In genomic region chr14:40885225-40885624, GRCm38 (mm10) we compare ENCODE assay signal across 11 mouse cellular contexts. TPM values are rescaled to one million over a fixed set of nuclear protein-coding genes. Genes with fewer than 3 reads are reported as not detected.
A peak's percentile ranks its signal among the peaks of the same experiment; 100 is the strongest.
DNase-seq lines count a peak whose midpoint lies in the region; ATAC-seq and TF ChIP-seq lines count a peak whose summit lies in the region.
"Had no signal": no experiment of that assay in that cellular context is flagged by ENCODE, and none has a peak within 500 bp of the region (broad histone marks: within the 10 kb centered on the region; RNA-seq: fewer than 3 reads in every experiment).

No protein-coding gene starts in this region.

- H3K27ac ChIP-seq in embryonic facial prominence, embryonic 11.5 days (replicated peaks; ENCODE audit: low read depth, low read length), result no peak overlapping the region
- no peak overlapping the region for H3K27ac ChIP-seq in embryonic facial prominence, embryonic 10.5 days (replicated peaks)
- H3K27ac ChIP-seq in kidney, embryonic 15.5 days, result no peak overlapping the region
- H3K27ac ChIP-seq in kidney, adult 2 months (ENCODE audit: insufficient read depth, low read depth, low read length), result no peak overlapping the region
- H3K27ac ChIP-seq: neural tube, embryonic 12.5 days had no signal

- no peaks in the 10 kb centered on the region for H3K4me1 ChIP-seq in embryonic facial prominence, embryonic 11.5 days (ENCODE audit: control insufficient read depth, insufficient read depth, low read length)
- peaks cover 8% of the 10 kb centered on the region for H3K4me1 ChIP-seq in embryonic facial prominence, embryonic 10.5 days
- peaks cover 4% of the 10 kb centered on the region; the same call in 1 of the 2 replicates for H3K4me1 ChIP-seq in kidney, embryonic 15.5 days
- H3K4me1 ChIP-seq in kidney, adult 2 months (ENCODE audit: control insufficient read depth, insufficient read depth, low read length), result no peaks in the 10 kb centered on the region
- H3K4me1 ChIP-seq: neural tube, embryonic 12.5 days had no signal

- no peak for ATAC-seq in embryonic facial prominence, embryonic 11.5 days (replicated peaks; ENCODE audit: insufficient number of reproducible peaks, low FRiP score, low TSS enrichment, low read depth)
- peak; percentile 77 for ATAC-seq in kidney, embryonic 15.5 days (replicated peaks; ENCODE audit: low FRiP score)
- ATAC-seq: forebrain, embryonic 16.5 days had no signal

- no peak for TF ChIP-seq POLR2A in kidney, adult 2 months (IDR thresholded peaks at IDR 0.05; ENCODE audit: low read depth, low read length)

- H3K9ac ChIP-seq in embryonic facial prominence, embryonic 11.5 days (replicated peaks; ENCODE audit: low read length), result no peak overlapping the region
- no peak overlapping the region for H3K9ac ChIP-seq in kidney, embryonic 15.5 days
- H3K9ac ChIP-seq: neural tube, embryonic 12.5 days had no signal

- no peak overlapping the region for H3K4me2 ChIP-seq in embryonic facial prominence, embryonic 11.5 days (ENCODE audit: low read depth, low read length)
- H3K4me2 ChIP-seq in kidney, embryonic 15.5 days, result no peak overlapping the region
- H3K4me2 ChIP-seq: neural tube, embryonic 12.5 days had no signal

- no peak overlapping the region for H3K4me3 ChIP-seq in embryonic facial prominence, embryonic 11.5 days (ENCODE audit: low read depth, low read length)
- no peak overlapping the region for H3K4me3 ChIP-seq in embryonic facial prominence, embryonic 10.5 days
- no peak overlapping the region for H3K4me3 ChIP-seq in kidney, embryonic 15.5 days (replicated peaks)
- no peak overlapping the region for H3K4me3 ChIP-seq in kidney, adult 2 months (ENCODE audit: insufficient read depth, low read depth, low read length)
- H3K4me3 ChIP-seq: neural tube, embryonic 12.5 days had no signal

- DNase-seq in embryonic facial prominence, embryonic 11.5 days (ENCODE audit: low spot score), result peak; percentile 26
- no peak for DNase-seq in embryonic facial prominence, embryonic 10.5 days (ENCODE audit: low spot score)
- DNase-seq in kidney, adult 8-10 months, result no peak
- peak; percentile 47 for DNase-seq in embryo, embryonic 11 days
- peak; percentile 39 for DNase-seq in lung, postnatal 25 days (ENCODE audit: low spot score)
- DNase-seq in cerebellum, adult 8-10 months, result no peak
- DNase-seq in kidney, adult 2 months, result no peak
- DNase-seq: cerebellum, adult 2 months had no signal

- H3K27me3 ChIP-seq in embryonic facial prominence, embryonic 11.5 days (ENCODE audit: control insufficient read depth, insufficient read depth, low read length), result no peaks in the 10 kb centered on the region
- H3K27me3 ChIP-seq in embryonic facial prominence, embryonic 10.5 days (replicated peaks; ENCODE audit: low read depth, poor library complexity, severe bottlenecking), result no peaks in the 10 kb centered on the region
- no peaks in the 10 kb centered on the region for H3K27me3 ChIP-seq in kidney, embryonic 15.5 days
- H3K27me3 ChIP-seq in kidney, adult 2 months (replicated peaks; ENCODE audit: control insufficient read depth, insufficient read depth, low read length), result no peaks in the 10 kb centered on the region
- H3K27me3 ChIP-seq: neural tube, embryonic 12.5 days had no signal

- H3K36me3 ChIP-seq in embryonic facial prominence, embryonic 11.5 days (replicated peaks; ENCODE audit: control insufficient read depth, insufficient read depth, low read depth, low read length), result no peaks in the 10 kb centered on the region
- no peaks in the 10 kb centered on the region for H3K36me3 ChIP-seq in embryonic facial prominence, embryonic 10.5 days (replicated peaks)
- no peaks in the 10 kb centered on the region for H3K36me3 ChIP-seq in kidney, embryonic 15.5 days
- no peaks in the 10 kb centered on the region for H3K36me3 ChIP-seq in kidney, adult 2 months (ENCODE audit: control insufficient read depth, insufficient read depth, low read length)
- H3K36me3 ChIP-seq: neural tube, embryonic 12.5 days had no signal

- WGBS in embryonic facial prominence, embryonic 11.5 days, result 30% methylated on average over 4 of the region's 4 CpGs
- 31% methylated on average over 4 of the region's 4 CpGs for WGBS in embryonic facial prominence, embryonic 10.5 days
- WGBS in kidney, embryonic 15.5 days, result 29% methylated on average over 4 of the region's 4 CpGs
- whole genome bisulfite sequencing in kidney, adult 2 months, result 29% methylated on average over 4 of the region's 4 CpGs

- TF ChIP-seq CTCF in kidney, adult 2 months (conservative IDR thresholded peaks at IDR 0.05; ENCODE audit: insufficient read depth, insufficient read length, low read depth, low read length), result no peak

- no peaks in the 10 kb centered on the region for H3K9me3 ChIP-seq in embryonic facial prominence, embryonic 11.5 days (replicated peaks; ENCODE audit: control insufficient read depth, low read length)
- no peaks in the 10 kb centered on the region for H3K9me3 ChIP-seq in embryonic facial prominence, embryonic 10.5 days
- no peaks in the 10 kb centered on the region for H3K9me3 ChIP-seq in kidney, embryonic 15.5 days (replicated peaks)
- H3K9me3 ChIP-seq: neural tube, embryonic 12.5 days had no signal

RNA-seq across cellular contexts. Expression of gene Sh2d4b, which starts 7.8 kb away (rescaled TPM):
- polyA plus RNA-seq in embryonic facial prominence, embryonic 11.5 days (2014; fragmentation: Nextera tagmentation; extraction: Ambion mirVana), result 0.50 and 0.66 TPM in 2 replicates
- 0.40 and 0.57 TPM in 2 replicates for polyA plus RNA-seq in embryonic facial prominence, embryonic 10.5 days (2016; fragmentation: Nextera tagmentation; extraction: Ambion mirVana)
- 0.85 and 0.92 TPM in 2 replicates for polyA plus RNA-seq in kidney, embryonic 15.5 days (2015; fragmentation: Nextera tagmentation; extraction: Ambion mirVana)
- polyA plus RNA-seq in kidney, adult 2 months (2012; rRNA removed), result 0.83 and 0.94 TPM in 2 replicates

Comparison
In these comparisons a context has a peak if more than half of its experiments do, and no peak if none do; other contexts are left out.
1. DNase-seq: peak in embryonic facial prominence, embryonic 11.5 days (single experiment), embryo, embryonic 11 days (single experiment) and lung, postnatal 25 days (single experiment); none in embryonic facial prominence, embryonic 10.5 days (single experiment), kidney, adult 8-10 months (0 of 2), cerebellum, adult 8-10 months (single experiment) and kidney, adult 2 months (single experiment).